Mouse (Mus musculus) telencephalon, adult 2 months (tissue): Measurements from ENCODE around the gene Ggcx.
"Not testable (repeated sequence)": the region's sequence is repeated elsewhere in the genome, so short reads cannot be mapped to it uniquely, and the experiment has no call there.

ENCODE experiments used
- DNase-seq: peaks from one replicate; pipeline ENCODE4 v3.0.0-alpha.2; 2011; ENCODE audit warnings: low read depth, low spot score

Gene Ggcx

GRCm38 (mm10) chr6:72429061-72429842, 15.1 kb downstream of the Ggcx start:
- DNase-seq, result no peak

DNA sequence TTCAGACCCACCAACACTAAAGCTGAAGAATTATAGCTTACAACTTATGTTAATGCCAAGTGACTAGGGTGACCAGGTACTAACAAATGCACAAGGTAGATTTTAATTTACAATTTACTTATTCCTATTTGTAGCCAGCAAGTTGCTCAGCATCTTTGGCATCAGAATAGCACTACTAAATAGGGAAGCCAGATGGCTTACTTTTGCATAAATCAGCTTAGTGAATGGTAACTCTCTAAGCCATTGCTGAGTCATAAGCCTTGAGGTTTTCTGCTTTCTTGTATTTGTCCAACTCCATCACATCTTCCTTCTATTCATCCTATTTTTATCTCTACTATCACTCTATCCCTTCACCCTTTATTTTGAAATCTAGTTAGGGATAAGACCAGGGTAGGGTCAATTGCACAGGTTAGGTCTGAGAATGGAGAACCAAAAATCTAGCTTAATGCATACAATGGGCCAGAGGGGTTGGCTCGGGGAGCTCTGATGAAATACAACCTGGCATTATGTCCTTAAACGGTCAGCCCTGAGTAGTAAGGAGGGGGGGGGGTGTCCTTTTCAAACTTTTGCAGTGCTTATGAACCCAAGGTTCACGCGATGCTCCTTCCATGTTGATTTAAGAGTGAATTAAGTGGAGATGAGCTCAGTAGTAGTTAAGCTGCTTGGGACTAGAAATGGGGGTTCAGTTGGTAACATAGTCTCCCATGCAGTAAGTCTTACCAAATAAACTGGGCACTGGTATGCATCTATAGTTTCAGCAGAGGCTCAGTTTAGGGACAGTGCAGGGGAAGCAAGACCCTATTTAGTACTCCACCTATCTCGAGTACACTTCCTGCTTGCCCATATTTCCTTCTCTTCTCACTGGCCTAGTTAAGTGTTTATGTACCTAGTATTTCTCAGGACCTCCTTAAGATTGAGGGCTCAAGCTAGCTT, 17.1 kb downstream of the Ggcx start:
- peak; percentile 78 for DNase-seq

DNA sequence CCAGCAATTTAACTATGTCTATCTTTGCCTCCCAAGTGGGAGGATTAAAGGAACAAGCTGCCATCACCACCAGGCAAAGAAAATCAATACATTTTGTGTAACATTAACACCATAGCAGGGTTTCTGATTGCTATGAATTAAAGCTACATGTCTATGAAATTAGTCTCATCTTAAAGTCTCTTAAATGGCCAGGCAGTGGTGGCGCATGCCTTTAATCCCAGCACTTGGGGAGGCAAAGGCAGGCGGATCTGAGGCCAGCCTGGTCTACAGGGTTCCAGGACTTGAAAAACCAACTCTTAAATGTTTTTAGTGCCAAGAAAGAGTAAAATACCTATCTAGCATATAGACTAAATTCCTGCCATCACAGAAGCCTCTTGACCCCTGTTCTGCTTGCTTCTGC, 18.0 kb downstream of the Ggcx start:
- DNase-seq, result peak; percentile 32

DNA sequence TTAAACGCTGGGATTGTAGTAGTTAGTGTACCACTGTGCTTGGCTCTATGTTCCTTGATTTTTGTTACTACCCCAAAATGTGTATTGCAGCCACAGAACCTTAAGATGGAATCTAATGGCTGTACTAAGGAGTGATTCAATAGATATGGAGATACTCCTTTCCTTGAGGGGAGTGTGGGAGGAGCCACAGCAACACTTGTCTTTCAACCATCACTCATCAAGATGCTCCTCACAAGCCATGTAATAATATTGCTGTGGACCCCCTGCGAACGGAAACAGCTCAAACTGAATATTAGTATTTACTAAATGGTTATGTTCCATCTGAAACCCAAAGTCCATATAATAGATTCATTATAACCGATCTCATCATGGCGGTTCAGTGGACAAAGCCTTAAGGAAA, 24.1 kb downstream of the Ggcx start:
- DNase-seq, result no peak

DNA sequence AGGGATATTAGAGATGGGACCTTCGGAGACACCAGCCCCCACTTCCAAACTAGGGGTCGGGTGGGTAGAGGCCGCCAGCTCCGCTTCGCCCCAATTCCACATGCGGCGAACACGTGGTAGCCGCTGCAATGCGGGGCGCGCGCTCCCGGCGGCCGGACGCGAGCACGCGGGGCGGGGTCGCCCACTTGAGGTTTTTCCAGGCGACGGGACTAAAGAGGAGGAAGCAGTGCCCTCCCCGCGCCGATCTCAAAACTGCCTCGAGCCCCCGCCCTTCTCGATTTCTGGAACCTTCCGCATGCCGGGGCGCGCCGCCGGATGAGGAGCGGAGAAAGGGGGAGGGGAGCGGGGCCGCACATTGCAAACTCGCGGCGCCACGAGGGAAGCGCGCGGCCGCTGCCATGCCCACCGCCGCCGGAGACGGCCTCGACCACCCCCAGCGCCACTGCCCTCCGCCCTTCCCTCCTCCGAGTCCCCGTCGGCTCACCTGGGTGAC, 24.8 kb downstream of the Ggcx start:
- DNase-seq, result peak; percentile 88

DNA sequence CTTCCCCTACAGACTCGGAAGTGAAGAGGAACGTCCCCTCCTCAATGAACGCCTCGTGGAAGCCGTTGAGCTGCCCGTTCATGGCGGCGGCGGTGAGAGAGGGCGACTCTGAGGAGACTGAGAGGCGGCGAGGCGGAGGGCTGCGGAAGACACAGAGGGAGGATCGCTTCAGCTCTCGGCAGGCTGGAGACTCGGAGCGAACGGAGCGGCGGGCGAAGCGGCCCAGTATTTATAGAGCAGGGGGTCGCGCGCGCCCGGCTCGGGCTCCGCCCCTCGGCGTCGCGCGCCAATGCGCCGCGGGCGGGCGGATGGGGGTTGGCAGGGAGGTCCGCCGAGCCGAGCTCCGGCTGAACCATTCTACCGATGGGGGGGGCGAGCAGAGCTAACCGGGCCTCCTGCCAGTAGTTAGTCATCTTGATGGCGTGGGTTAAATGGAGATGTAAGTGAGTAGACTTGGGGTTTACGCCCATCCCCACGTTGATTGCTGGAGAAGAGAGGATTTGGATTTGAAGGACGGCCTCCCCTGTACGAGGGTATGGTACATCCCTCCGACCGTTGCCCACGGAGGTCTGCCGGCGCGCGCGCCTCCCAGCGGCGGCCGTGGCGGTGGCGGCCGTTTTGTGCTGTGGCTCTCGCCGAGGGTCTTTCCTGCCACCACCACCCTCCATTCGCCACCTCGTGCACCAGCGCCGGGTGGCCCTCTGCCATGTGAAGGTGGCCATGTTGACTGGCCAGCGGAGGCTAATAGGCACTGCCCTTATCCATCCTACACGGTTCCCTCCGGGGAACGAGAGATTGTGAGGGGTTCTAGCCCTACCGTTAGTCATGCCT, 25.5 kb downstream of the Ggcx start, which contains the start of gene Mat2a:
TSS of gene Mat2a (minus strand) at position 204 of the 831 bp plus-strand sequence.
- DNase-seq, result peak; percentile 97

DNA sequence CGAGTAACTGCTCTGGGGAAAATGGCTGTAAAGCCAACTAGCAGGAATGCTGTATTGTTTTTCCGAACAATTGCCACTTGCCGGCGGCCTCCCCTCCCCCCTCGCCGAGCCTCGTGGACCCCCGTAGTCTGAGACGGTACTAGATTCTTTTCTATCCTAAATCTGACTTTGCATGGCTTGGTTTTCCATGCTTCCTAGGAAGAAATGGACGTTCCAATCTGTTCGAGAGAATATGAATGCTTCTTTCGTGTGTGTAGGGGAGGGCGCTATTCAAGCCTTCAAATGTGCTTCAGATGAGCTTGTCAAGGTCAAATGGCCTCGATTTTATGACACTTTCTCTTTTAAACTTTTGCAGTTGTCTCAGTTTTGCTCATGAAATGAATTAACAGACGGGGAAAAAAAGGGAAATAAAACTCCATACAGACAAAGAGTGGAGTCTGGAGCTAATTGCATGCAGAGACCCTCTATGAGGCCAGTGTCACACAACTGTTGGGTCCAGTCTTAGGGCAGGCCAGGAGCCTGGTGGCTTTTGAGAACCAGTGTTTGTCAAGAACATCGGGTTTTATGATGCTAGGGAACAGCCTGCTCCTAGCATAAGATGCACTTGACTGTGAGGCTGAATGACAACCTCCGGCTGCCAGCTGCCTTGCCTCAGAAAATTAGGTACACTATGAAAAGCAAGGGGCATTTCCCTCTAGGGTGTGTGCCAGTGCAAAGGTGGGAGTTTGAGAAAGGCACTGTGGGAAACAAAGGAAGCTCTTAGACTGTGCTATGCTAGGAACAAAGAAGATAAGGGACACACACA, 26.3 kb downstream of the Ggcx start:
- peak; percentile 27 for DNase-seq

GRCm38 (mm10) chr6:72442921-72443604, 29.0 kb downstream of the Ggcx start:
- DNase-seq, result no peak

DNA sequence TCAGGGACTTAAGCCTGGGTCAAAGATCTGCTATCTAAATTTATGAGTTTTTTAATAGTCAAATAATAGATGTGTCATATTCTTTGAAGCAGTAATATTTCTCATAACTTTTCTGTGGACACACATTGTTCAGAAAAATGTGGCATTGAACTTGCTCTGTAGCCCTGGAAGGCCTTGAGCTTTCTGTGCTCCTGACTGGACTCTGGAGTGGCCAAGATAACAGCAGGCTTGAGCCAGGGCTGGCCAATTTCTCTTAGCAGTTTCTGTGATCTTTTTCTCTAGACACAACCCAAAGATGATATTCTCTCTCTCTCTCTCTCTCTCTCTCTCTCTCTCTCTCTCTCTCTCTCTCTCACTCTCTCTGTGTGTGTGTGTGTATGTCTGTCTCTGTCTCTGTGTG, 30.9 kb downstream of the Ggcx start:
- no peak for DNase-seq

DNA sequence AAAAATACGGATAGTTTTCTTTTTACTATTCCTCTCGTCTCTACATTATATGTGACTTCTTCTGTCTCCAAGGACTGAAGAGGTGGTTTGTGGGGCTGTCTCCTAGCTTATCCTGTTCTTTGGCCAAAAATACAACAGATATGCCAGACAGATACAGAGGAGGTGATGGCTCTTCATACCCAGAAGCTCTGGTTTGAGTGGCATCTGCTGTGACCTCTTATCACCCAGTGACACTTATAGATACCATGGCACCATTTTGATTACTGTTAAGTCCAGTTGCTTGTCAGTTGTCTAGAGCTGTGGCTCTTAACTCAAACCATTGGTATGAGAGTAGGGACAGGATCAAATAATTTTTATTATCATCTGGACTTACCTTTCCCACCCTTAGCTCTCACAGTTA, 33.4 kb downstream of the Ggcx start:
- no peak for DNase-seq

DNA sequence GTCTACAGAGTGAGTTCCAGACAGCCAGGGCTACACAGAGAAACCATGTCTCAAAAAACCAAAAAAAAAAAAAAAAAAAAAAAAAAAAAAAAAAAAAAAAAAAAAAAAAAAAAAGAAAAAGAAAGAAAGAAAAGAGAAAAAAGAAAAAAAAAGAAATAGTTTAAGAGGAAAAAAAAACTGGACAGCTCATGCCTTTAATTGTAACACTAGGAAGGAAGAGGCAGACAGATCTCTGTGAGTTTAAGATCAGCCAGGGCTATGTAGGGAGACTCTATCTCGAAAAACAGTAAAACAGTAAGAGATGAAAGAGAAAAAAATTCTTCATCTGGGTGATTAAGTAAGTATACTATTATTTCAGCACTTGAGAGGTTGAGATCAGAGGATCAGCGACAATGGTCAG, 37.7 kb downstream of the Ggcx start:
- not testable (repeated sequence) for DNase-seq

GRCm38 (mm10) chr6:72452329-72452728, 38.2 kb downstream of the Ggcx start:
- DNase-seq, result no peak

GRCm38 (mm10) chr6:72453578-72453977, 39.5 kb downstream of the Ggcx start:
- no peak for DNase-seq

- DNase-seq, result no peak
Measured at GRCm38 (mm10) chr6:72454072-72454746, 40.1 kb downstream of the Ggcx start.

DNA sequence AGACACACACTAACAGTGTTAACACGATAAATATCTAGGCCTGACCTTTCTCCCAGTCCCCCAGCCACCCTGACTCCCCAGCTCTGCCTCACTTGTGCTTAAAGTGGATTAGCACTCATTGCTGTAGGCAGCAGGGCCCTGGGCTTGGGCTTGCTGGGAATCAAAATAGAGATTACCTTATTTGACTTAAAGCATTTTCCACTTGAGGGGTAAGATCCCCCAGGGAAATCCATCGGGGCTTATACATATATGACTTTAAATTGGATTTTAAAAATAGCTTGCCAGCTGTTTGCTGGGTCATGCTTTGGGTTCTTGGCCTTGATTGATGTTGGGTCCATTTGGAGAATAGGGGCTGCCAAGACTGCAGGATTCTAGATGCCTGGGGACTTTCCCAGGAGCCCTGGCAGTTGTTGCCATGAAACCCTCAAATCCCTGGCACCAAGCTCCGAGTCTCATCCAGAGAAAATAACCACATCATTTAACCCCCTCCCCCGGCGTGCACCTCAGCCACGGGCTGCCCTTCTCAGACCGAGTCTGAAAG, 40.8 kb downstream of the Ggcx start:
- DNase-seq, result no peak

DNA sequence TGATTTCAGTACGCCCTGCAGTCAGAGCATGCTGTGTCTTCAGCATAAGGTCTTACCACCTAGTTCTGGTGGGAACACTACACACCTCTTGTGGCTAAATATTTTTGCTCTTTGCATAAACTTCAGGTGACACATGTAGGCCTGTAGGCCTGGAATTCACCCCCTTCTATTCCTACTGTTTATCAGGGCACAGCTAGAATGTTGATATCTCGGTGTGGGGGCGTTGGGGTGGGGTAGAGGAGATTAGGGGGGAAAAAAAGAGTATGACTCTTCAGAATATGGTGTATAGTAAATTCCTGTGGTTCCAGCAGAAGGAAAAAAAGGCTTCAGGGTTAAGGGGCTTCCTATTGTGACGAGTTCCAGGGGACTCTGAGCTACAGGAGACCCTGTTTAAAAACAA, 42.5 kb downstream of the Ggcx start:
- no peak for DNase-seq

DNA sequence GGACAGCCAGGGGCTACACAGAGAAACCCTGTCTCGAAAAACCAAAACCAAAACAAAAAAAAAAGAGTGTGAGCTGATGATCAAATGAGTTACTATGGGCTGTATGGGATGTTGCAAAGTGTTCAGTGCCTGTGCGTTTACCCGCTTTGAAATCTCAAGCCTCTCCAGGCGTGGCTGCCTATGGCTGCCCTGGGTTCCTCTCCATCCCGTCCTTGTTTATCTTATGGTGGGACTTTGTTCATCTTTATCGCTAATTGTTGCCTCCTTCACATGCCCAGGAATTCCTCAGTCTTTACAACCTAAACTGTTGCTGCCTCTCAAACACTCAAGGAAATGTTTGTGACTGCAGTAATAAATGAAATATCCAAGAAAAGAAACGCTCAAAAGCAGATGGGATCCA, 44.3 kb downstream of the Ggcx start:
- DNase-seq, result no peak

DNA sequence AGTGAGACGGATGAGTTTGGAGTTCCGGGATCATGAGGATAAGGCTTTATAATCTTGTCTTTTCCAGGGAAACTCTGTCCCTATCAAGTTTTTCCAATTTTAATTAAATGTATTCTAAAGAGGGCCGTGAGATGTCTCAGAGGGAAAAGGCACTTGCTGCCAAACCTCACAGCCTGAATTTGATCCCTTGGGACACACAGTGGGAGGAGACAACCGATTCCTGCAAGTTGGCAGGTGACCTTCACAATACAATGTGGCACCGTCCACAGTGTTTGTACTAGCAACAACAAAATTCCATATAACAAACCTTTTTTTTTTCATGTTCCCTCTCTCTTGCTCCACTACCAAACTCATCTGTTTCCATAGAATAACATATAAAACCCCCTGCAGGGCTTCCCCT, 44.8 kb downstream of the Ggcx start:
- no peak for DNase-seq
